8 mouse cellular contexts compared by ENCODE assay signal in the genomic region with DNA sequence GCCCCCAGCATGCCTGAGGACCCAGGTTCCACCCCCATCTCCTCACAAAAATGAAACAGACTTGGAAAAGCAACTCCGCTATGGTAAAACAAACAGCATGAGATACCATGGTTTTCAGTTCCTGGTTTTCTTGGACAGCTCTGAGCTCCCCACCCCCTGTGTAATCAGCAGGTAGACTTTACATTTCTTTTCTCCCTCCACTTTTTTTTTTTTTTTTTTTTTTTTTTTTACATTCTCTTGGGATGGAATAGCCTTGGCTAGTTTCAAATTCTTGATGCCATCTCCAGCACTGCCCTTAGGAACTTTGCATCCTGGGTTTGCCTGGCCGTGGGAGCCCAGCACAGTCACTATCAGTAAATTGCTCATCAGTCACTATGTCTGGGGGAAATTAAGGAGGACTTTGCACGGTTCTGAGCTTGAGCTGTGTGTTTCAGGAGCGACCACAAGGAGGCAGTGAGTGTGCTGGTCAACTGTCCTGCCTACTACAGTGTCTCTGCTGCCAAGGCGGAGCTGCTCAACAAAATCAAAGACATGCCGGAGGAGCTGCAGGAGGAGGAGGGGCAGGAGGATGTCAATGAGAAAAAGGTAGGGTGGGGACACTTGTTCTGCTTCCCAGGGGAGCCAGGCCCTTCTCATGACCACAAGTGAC.
DNase-seq lines count a peak whose midpoint lies in the region; ATAC-seq and TF ChIP-seq lines count a peak whose summit lies in the region.

No protein-coding gene starts in this region.

- no peak overlapping the region for H3K4me3 ChIP-seq in cerebellum, adult 2 months (replicated peaks; ENCODE audit: insufficient read depth, low read depth, low read length)
- no peak overlapping the region for H3K4me3 ChIP-seq in forebrain, embryonic 15.5 days
- no peak overlapping the region for H3K4me3 ChIP-seq in limb, embryonic 14.5 days (replicated peaks; ENCODE audit: low read length)

- intact Hi-C loops in left cerebral cortex, postnatal 4 days (cut with DNase I), result loop anchor here (5.0 kb wide), 1 partner anchor 228 kb away; no protein-coding TSS in a partner anchor

- H3K27me3 ChIP-seq in cerebellum, adult 2 months (ENCODE audit: control insufficient read depth, insufficient read depth, low read length), result no peaks in the 10 kb centered on the region
- H3K27me3 ChIP-seq in forebrain, embryonic 15.5 days, result no peaks in the 10 kb centered on the region
- no peaks in the 10 kb centered on the region for H3K27me3 ChIP-seq in limb, embryonic 14.5 days (ENCODE audit: control insufficient read depth, insufficient read depth, low read length)

- H3K36me3 ChIP-seq in forebrain, embryonic 15.5 days, result no peaks in the 10 kb centered on the region
- peaks cover 29% of the 10 kb centered on the region for H3K36me3 ChIP-seq in limb, embryonic 14.5 days (ENCODE audit: control insufficient read depth, insufficient read depth, low read length)

- TF ChIP-seq POLR2A in cerebellum, adult 2 months (IDR thresholded peaks at IDR 0.05; ENCODE audit: borderline replicate concordance, insufficient read depth, low read length), result no peak
- TF ChIP-seq POLR2A in limb, embryonic 14.5 days (IDR thresholded peaks at IDR 0.05; ENCODE audit: borderline replicate concordance, extremely low read depth, insufficient read depth, insufficient read length), result no peak

- no peak overlapping the region for H3K4me2 ChIP-seq in forebrain, embryonic 15.5 days (replicated peaks)
- no peak overlapping the region for H3K4me2 ChIP-seq in limb, embryonic 14.5 days (replicated peaks; ENCODE audit: low read depth, low read length, severe bottlenecking)

- peak; percentile 64 for TF ChIP-seq CTCF in cerebellum, adult 2 months (IDR thresholded peaks at IDR 0.05; ENCODE audit: borderline replicate concordance, insufficient read depth, low read depth, low read length)

- WGBS in cerebellum, adult 2 months, result 63% methylated on average over 6 of the region's 6 CpGs
- WGBS in forebrain, embryonic 15.5 days, result 66% methylated on average over 6 of the region's 6 CpGs
- 43% methylated on average over 6 of the region's 6 CpGs for WGBS in limb, embryonic 14.5 days

- H3K4me1 ChIP-seq in cerebellum, adult 2 months (ENCODE audit: control insufficient read depth, insufficient read depth, low read length), result peaks cover 18% of the 10 kb centered on the region
- H3K4me1 ChIP-seq in forebrain, embryonic 15.5 days, result peaks cover 11% of the 10 kb centered on the region
- peaks cover 13% of the 10 kb centered on the region for H3K4me1 ChIP-seq in limb, embryonic 14.5 days (ENCODE audit: control insufficient read depth, insufficient read depth, low read length)

- H3K9me3 ChIP-seq in forebrain, embryonic 15.5 days, result no peaks in the 10 kb centered on the region
- H3K9me3 ChIP-seq in limb, embryonic 14.5 days (ENCODE audit: control insufficient read depth, low read length), result no peaks in the 10 kb centered on the region

- no peak overlapping the region for H3K27ac ChIP-seq in cerebellum, adult 2 months (ENCODE audit: insufficient read depth, low read length)
- no peak overlapping the region for H3K27ac ChIP-seq in forebrain, embryonic 15.5 days (replicated peaks)
- H3K27ac ChIP-seq in limb, embryonic 14.5 days (replicated peaks; ENCODE audit: low read depth, low read length), result no peak overlapping the region

- ATAC-seq in forebrain, embryonic 15.5 days (replicated peaks), result 0 out of 2 replicates have a peak, but pooled peaks have one; percentile 20
- no peak for ATAC-seq in limb, embryonic 14.5 days (ENCODE audit: low FRiP score, low read depth)
- no peak for ATAC-seq in erythroid progenitor cell, adult 5-6 weeks (replicated peaks; ENCODE audit: low FRiP score, poor library complexity, severe bottlenecking)

- H3K9ac ChIP-seq in forebrain, embryonic 15.5 days (replicated peaks), result no peak overlapping the region
- H3K9ac ChIP-seq in limb, embryonic 14.5 days (ENCODE audit: low read depth, low read length, severe bottlenecking), result no peak overlapping the region

- DNase-seq in left cerebral cortex, postnatal 4 days, result peak; percentile 42
- no peak for DNase-seq in left cerebral cortex, adult 11 months (ENCODE audit: low spot score)
- peak; percentile 49 to 55 for DNase-seq in cerebellum, adult 2 months
- DNase-seq in limb, embryonic 14.5 days (ENCODE audit: low spot score), result peak; percentile 51
- no peak for DNase-seq in right cerebral cortex, postnatal 4 days
- no peak for DNase-seq in left cerebral cortex, adult 18-20 months (ENCODE audit: low spot score in 2 of 2)

Comparison
In these comparisons a context has a peak if more than half of its experiments do, and no peak if none do; other contexts are left out.
1. DNase-seq: peak in left cerebral cortex, postnatal 4 days (single experiment), cerebellum, adult 2 months (2 of 2) and limb, embryonic 14.5 days (single experiment); none in left cerebral cortex, adult 11 months (single experiment), right cerebral cortex, postnatal 4 days (single experiment) and left cerebral cortex, adult 18-20 months (0 of 2).